Mouse (Mus musculus): ENCODE results near the gene Slc38a8.

The Slc38a8 gene

GRCm38 (mm10) chr8:119484145-119484896 lies 17.2 kb downstream of the Slc38a8 start:
- DNase-seq: no peak

GRCm38 (mm10) chr8:119478684-119479083 lies 22.8 kb downstream of the Slc38a8 start:
- no peak for DNase-seq

GRCm38 (mm10) chr8:119468091-119468490 lies 33.4 kb downstream of the Slc38a8 start:
- no peak for DNase-seq

GRCm38 (mm10) chr8:119466794-119467193 lies 34.7 kb downstream of the Slc38a8 start:
- DNase-seq: no peak

- peak in 1 of 2 experiments; percentile 41 for DNase-seq
These were observed 35.4 kb downstream of the Slc38a8 start for GRCm38 (mm10) chr8:119466105-119466504.

GRCm38 (mm10) chr8:119463709-119464108 lies 37.8 kb downstream of the Slc38a8 start:
- DNase-seq: no peak

GRCm38 (mm10) chr8:119461356-119461755 lies 40.1 kb downstream of the Slc38a8 start:
- DNase-seq: no peak

- DNase-seq: no peak
These were observed 41.8 kb downstream of the Slc38a8 start for GRCm38 (mm10) chr8:119459724-119460123.

- DNase-seq: no peak
These were observed 45.5 kb downstream of the Slc38a8 start for GRCm38 (mm10) chr8:119456045-119456444.

GRCm38 (mm10) chr8:119452919-119453318 lies 48.6 kb downstream of the Slc38a8 start:
- no peak for DNase-seq

GRCm38 (mm10) chr8:119451131-119451530 lies 50.4 kb downstream of the Slc38a8 start:
- DNase-seq: no peak

- no peak for DNase-seq
These were observed 51.9 kb downstream of the Slc38a8 start for GRCm38 (mm10) chr8:119449627-119450026.

- DNase-seq: no peak
These were observed 53.7 kb downstream of the Slc38a8 start for GRCm38 (mm10) chr8:119447781-119448170.

- no peak for DNase-seq
These were observed 54.3 kb downstream of the Slc38a8 start for GRCm38 (mm10) chr8:119446990-119447780.

- DNase-seq: peak; percentile 61 to 77
These were observed 55.1 kb downstream of the Slc38a8 start, which contains the start of gene Necab2 for GRCm38 (mm10) chr8:119446211-119446989. Necab2 (plus strand) TSS chr8:119446719.

GRCm38 (mm10) chr8:119442970-119443369 lies 58.5 kb downstream of the Slc38a8 start:
- DNase-seq: no peak

GRCm38 (mm10) chr8:119442013-119442412 lies 59.5 kb downstream of the Slc38a8 start:
- DNase-seq: no peak

GRCm38 (mm10) chr8:119440952-119441270 lies 60.6 kb downstream of the Slc38a8 start:
- DNase-seq: no peak

GRCm38 (mm10) chr8:119440250-119440951 lies 61.1 kb downstream of the Slc38a8 start:
- peak; percentile 81 to 88 for DNase-seq

- no peak for DNase-seq
These were observed 61.6 kb downstream of the Slc38a8 start for GRCm38 (mm10) chr8:119439893-119440249.

- no peak for DNase-seq
These were observed 62.1 kb downstream of the Slc38a8 start for GRCm38 (mm10) chr8:119439424-119439823.

GRCm38 (mm10) chr8:119438876-119439275 lies 62.6 kb downstream of the Slc38a8 start:
- DNase-seq: no peak

GRCm38 (mm10) chr8:119437506-119437905 lies 64.0 kb downstream of the Slc38a8 start:
- peak; percentile 64 to 70 for DNase-seq
